Mouse (Mus musculus): ENCODE measurements around the gene Gpr68. TPM values are rescaled to one million over a fixed set of nuclear protein-coding genes. Genes with fewer than 3 reads are reported as not detected.

The Gpr68 gene
- total RNA-seq, 4 experiments from 2014 or later = 11.0 to 13.4 (median 12.4) TPM

GRCm38 (mm10) chr12:100831629-100832325 is 76.2 kb downstream of the Gpr68 start:
- no peak for DNase-seq (ENCODE audit: low spot score in 2 of 2)

DNA sequence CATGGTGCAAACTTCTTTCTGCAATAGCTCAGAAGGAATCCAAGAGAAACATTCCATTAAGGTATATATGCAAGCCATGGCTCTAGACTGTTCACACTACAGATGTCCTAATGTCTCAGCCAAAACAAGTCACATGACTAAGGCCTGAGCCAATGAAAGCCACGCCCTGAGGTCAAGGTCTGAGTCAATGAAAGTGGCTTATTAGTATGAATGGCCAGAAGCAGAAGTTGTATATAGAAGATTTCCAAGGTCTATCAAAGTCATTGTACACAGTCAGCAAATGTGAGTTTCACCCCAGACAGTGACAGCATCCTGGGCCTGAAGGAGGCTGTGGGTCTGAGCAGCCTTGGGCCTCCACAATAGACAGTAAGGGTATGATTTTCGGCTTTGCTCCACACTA is 77.0 kb downstream of the Gpr68 start:
- no peak for DNase-seq (ENCODE audit: low spot score in 2 of 2)

Other genes starting within 250 kb of the Gpr68 start
- 10 to 100 TPM; 30.8 to 38.6 (median 34.8) TPM for gene Rps6ka5, start 181.2 kb downstream of the Gpr68 start, total RNA-seq (2022)
- 10 to 100 TPM; 10.5 to 14.1 (median 12.7) TPM for gene Dglucy, start 129.1 kb downstream of the Gpr68 start, total RNA-seq (2022)
- 10 to 100 TPM; 28.9 to 31.3 (median 29.3) TPM for gene Ccdc88c, start 120.9 kb upstream of the Gpr68 start, total RNA-seq (2022)
- 10 to 100 TPM; 37.1 to 43.7 (median 41.6) TPM for gene Ppp4r3a, start 175.5 kb upstream of the Gpr68 start, total RNA-seq (2022)